Mouse (Mus musculus): ENCODE measurements around the gene Spsb1. TPM values are rescaled to one million over a fixed set of nuclear protein-coding genes. Genes with fewer than 3 reads are reported as not detected.

Spsb1 gene
- total RNA-seq, 2 experiments from 2014 or later = 24.1 to 34.9 TPM

DNA sequence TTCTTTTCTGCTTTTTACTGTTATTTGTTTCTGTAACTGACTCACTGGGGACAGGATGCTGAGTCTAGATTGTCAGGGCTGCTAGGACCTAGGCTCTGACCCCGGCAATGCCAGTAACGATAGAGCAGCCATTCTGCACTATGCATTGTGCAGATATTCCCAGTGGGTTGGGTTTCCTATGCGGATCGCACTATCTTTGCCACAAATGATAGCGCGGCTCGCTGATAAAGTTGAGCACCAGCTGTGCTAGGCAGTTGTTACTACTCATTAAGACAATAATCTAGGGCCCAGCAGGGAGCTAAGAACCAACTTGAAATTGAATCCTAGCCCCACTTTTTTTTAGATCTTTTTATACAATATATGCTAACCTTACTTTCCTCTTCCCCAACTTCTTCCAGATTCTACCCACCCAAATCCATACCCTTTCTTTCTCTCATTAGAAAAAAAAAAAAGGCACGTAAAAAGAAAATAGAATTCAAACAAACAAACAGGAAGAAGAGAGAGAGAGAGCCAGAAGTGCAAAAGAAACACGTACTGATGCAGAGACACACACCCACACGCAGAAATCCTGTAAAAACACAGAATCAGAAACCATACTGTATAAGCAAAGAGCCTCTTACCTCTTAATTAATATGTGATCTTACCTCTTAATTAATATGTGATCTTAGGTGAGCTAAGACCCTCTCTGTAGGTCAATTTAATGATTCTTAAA, 99.5 kb downstream of the Spsb1 start:
- DNase-seq = no peak

DNA sequence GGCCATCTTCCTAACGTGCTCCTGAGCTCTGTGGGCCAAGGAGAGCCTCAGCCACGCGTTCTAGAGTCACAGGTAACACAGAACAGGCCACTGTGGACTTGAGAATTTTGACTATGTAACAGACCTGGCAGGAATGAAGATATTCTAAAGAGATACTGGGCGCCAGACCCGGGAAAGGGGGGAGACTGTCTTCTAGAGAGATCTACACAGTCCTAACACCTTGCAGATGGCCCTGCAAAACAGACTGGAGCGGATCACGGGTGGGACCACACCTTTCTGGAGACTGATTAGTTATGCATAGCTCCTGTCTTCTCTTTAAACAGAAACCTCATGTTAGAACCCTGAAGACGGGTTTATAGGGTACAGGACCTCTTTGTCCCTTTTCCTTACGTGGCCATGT, 100.1 kb downstream of the Spsb1 start:
- no peak for DNase-seq

DNA sequence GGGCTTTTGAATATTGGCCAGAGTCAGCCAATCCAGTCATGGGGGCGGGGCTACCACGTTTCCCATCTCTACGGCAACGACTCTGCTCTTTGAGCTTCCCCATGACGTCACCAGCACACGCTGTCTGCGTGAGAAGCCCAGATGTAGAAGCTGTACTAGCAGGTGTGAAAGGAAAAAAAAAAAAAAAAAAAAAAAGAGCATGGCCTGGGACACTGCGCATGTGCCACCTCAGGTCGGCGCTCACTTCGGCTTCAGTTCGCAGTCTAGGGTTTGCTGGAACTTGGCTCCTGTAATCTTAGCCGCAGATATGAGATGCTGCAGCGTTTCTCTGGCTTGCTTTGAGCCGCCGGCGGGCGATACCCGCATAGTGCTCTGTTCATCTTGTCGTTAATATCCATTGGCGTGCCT, 100.5 kb downstream of the Spsb1 start:
- peak in 1 of 2 experiments; percentile 42 for DNase-seq

DNA sequence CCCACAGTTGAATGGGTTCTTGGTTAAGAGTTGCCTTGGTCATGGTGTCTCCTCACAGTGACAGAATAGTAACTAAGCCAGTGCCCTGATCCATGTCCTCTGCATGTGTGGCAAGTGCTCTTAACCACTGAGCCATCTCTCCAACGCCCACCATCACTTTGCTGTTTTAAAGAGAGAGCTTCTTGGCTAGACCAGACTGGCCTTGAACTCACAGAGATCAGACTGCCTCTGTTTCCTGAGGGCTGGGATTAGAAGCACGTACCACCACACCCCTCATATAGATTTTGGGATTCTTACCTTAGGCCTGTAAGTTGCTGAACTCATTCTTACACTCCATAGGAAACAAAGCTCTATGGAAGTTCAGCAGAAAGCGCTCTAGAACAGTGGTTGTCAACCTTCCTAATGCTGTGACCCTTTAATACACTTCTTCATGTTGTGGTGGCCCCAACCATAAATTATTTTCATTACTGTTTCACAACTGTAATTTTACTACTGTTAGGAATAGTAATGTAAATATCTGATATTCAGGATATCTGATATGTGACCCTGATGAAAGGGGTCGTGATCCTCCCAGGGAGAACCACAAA, 101.1 kb downstream of the Spsb1 start:
- DNase-seq = no peak

DNA sequence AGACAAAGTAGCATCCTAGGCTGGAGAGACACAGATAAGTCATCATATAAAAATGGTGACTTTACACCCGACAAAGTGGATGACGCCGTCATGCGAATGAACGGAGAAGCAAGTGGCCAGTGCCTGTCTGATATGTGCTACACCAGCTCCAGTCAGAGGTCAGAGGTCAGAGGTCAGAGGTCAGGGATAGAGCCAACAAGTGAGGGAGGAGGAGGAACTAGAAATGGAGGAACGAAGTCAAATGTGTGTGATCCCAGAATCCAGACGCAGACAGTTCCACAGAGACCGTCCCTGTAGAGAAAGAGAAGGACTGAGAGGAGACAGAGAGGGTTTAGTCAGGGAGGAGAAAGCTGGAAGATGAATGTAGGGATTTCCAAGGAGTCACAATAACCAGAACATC, 103.3 kb downstream of the Spsb1 start:
- no peak for DNase-seq

DNA sequence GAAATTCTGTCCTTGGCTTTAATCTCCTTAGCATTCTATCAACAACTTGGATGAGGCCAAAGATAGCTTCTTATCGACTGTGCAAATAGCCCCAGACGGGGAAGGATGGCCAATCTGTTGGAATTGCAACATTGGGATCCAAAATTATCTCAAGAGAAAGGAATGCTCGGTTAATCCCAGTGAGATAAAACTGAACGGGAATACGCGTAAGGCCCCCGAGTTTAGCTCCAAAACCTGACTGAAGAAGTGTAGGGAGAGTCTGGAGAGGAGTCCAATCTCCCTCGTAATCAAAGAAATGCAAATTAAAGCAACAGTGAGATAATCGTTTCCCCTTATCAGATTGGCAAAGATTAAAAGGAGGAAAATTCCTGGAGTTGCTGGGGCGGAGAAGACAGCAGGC, 104.2 kb downstream of the Spsb1 start:
- no peak for DNase-seq

DNA sequence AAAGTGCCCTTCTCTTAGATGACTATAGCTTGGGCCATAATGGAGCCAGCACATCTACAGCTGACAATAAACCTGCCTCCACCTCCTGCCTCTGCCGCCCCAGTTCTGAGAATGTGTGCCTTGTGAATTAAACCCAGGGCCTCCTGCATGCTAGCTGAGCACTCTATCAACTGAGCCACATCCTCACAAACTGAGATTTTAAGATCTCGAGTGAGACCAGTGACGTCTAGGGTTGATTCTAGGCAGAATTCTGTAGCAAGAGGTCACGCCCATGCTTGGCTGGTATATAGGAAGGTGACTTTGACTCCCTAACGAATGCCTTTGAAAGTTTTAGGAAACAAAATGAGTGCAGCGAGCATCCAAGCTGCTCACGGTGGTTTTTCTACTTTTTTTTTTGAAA, 104.8 kb downstream of the Spsb1 start:
- no peak for DNase-seq

DNA sequence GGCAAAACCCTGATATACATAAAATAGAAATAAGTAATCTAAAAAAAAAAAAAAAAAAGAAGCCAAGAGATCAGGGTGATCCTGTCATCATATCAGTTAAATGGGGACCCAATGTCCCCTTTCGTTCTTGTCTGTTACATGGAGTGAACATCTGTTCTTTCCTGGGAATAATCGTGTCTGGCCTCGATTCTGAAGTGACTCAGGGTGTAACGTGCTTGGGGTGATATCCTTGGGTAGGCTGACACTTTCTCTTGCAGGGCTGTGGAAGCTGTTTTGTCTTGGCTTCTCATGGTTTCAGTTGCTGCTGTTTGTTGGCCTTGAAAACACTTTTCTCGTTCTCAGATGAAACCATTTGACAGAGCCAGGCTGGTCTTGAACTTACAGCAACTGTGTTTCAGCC, 105.8 kb downstream of the Spsb1 start:
- DNase-seq = no peak

DNA sequence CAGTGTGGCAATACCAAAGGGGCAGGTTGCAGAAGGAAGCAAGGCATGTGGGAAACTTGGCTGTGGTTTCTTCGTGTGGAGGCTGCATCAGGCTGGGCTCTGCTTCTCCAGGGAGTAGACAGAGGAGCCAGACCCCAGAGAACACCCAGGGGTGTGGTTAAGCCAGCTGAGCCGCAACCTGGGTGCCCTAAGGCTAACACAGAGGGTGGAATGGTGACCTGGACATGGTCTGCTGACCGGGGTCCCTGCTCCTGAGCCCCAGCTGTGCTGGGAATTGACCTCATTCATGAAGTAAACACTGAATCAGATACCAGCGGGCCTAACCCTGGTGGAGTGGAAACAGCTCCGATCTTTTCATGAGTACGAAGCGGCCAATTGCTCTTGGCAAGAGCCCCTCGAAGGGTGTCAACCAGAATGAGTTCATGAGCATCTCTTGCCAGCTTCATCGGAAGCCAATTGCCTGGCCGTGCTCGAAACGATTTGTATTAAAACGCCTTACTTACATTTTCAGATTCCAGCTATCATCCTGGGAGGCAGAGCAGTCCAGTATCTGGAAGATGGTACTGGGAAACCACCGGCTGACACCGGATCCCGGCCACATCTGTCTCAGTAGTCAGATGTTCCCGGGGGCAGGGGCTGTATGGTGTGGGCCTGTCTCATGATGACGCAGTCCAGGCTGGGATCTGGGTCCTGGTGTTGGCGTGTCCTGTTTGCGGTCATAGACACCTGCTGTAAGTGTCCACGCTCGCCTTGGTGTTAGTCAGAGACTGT, 107.8 kb downstream of the Spsb1 start:
- peak in 1 of 2 experiments; percentile 29 for DNase-seq

Other genes with a start within 250 kb of the Spsb1 start
- 10 to 100 TPM; 64.9 to 67.5 TPM for gene Tmem201, start 217.0 kb downstream of the Spsb1 start, total RNA-seq (2021)
- 10 to 100 TPM; 33.0 to 36.4 TPM for gene Slc25a33, start 180.8 kb downstream of the Spsb1 start, total RNA-seq (2021)
- 1 to 10 TPM; 7.2 to 10.0 TPM for gene H6pd, start 54.0 kb upstream of the Spsb1 start, total RNA-seq (2021)
- gene Gpr157, start 132.3 kb upstream of the Spsb1 start, total RNA-seq (2021) = 1 to 10 TPM; 1.2 to 1.3 TPM
- 1 to 10 TPM; 3.8 to 5.7 TPM for gene Slc2a5, start 164.2 kb upstream of the Spsb1 start, total RNA-seq (2021)
- not detected for gene Slc2a7, start 193.9 kb upstream of the Spsb1 start, total RNA-seq (2021)
- gene Car6, start 246.3 kb upstream of the Spsb1 start, total RNA-seq (2021) = under 1 TPM in 1 of 2 experiments, not detected in 1; 0.25 TPM